Mouse (Mus musculus): ENCODE results near the gene Olfr1513. TPM values are rescaled to one million over a fixed set of nuclear protein-coding genes. Genes with fewer than 3 reads are reported as not detected.

The Olfr1513 gene
- polyA plus RNA-seq (2015; fragmentation: Illumina TruSeq; extraction: RNeasy Lipid Tissue Mini Kit (QIAGEN cat#74804); ENCODE audit: insufficient read depth, low replicate concordance): not detected

DNA sequence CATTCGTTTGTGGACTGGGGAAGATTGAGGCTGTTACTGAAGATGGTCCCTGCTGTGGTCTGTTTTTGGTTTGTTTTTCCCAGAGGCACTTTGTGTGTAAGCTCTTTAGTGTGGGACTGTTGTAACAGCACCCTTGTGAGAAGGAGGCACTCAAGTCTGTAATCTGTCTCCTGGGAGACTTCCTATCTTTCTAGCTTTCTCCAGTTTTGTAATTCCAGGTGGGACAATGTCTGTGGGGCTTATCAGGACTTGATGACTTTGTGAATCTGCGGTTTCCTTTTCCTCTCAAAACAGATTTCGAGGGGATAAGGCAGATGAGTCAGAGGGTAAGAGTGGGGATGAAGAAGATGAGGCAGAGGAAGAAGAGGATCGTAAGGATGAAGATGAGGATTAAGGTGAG lies at the start of gene Olfr1513:
TSS of gene Olfr1513 (minus strand) at position 101 of the 400 bp plus-strand sequence.

DNA sequence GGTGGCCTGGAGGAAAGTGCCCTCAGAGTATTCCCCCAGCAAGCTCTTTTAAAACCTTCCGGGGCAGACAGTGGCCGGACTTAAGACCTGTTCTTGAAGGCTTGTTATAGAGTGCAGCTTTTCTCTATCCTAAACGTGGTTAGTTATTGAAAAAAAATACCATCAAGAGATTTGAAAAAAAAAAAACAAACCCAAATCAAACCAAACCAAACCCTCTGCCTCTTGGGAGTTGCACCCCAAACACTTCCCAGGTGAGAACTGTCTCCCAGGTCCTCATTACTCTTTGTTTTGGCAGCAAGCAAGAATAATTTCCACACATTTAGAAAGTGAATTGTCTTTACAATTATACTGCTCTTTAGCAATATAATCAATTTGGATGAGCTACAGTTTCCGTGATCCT lies 41.1 kb upstream of the Olfr1513 start, which contains the start of gene Olfr1511:
TSS of gene Olfr1511 (minus strand) at position 101 of the 400 bp plus-strand sequence.

DNA sequence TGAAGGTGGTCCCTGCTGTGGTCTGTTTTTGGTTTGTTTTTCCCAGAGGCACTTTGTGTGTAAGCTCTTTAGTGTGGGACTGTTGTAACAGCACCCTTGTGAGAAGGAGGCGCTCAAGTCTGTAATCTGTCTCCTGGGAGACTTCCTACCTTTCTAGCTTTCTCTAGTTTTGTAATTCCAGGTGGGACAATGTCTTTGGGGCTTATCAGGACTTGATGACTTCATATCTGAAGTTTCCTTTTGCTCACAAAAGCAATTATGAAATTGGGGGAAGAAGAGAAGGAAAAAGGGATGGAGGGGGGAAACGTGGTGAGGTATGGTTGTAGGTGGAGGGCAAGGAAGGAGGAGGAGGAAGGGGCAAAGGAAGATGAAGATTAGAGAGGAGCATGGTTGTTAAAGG lies 22.9 kb upstream of the Olfr1513 start, which contains the start of gene Olfr1512:
TSS of gene Olfr1512 (minus strand) at position 101 of the 400 bp plus-strand sequence.

DNA sequence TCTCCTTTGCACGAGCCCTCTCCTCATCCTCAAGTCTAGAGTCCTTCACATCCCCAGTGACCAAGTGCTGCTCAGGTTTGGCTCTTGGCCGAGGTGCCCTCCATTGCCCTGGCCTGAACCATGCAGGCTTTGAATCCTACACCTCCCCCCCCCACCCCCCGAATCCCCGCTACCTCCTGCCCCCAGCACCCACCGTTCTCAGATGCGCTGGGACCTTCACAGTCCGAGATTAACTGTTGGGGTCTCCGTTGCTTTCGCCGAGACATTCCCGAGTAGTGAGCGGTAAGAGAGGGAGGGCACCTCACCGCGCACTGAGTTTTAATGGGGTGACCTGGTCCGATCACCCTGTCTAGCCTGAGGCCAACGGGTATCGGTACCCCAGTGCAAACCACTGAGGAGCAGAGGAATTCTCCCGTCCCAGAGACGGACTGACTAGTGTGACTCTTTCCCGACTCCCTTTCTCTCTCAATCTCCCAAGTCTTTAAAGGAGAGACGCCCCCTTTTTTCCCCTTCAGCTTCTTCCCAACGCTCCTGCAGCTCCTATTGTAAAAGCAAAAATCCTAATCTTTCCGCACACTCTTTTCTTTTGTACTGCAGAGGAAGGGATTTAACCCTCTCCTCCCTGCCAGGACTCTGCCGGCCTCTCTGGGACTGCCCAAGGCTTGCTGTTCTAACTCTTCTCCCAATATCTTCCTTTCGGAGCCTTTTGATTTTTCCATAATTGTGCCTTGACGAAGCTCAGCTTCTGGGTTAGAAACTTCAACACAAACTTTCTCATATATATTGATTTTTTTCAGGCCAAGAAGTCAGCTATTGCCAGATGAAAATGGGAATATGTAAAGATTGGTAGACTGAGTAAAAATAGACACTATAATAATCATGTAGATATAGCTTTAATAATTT lies 28.0 kb downstream of the Olfr1513 start, which contains the start of gene Sall2:
TSS of gene Sall2 (minus strand) at position 853 of the 903 bp plus-strand sequence.

DNA sequence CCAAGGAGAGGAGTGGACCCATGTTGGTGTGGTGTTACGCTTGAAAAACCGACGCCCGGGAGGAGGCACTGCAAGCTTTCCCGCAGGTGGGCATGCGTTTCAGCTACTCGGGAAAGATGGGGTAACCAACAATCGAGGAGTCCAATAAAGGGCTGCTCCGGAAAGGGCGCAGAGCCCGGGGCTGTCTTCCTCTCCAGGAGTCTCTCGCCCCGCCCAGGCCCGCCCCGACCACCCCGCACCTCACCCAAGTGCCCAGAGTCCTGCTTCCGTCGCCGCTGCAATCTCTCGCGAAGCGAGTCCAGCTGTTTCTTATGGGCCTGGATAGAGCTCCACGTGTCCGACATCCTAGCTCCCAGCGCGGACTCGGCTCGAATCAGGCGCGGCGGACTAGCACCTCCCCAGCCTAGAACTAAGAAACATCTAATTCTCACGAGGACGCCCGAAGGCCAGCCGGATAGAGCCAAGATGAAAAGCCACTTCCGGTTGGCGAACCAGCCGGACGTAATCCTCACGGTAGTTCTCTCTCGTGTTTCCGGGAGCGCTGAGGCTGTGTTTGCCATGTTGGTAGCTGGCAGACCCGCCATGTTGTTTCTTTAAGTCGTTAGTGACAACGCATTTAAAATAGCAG lies 51.5 kb downstream of the Olfr1513 start, which contains the start of gene Mettl3:
TSS of gene Mettl3 (minus strand) at position 485 of the 628 bp plus-strand sequence.

Other genes starting within 250 kb of the Olfr1513 start
- gene Rpgrip1, start 245.7 kb downstream of the Olfr1513 start, polyA plus RNA-seq (2015; fragmentation: Illumina TruSeq; extraction: RNeasy Lipid Tissue Mini Kit (QIAGEN cat#74804); ENCODE audit: insufficient read depth, low replicate concordance): 44.6 TPM
- gene Supt16, start 159.0 kb downstream of the Olfr1513 start, polyA plus RNA-seq (2015; fragmentation: Illumina TruSeq; extraction: RNeasy Lipid Tissue Mini Kit (QIAGEN cat#74804); ENCODE audit: insufficient read depth, low replicate concordance): 85.9 TPM
- 138 TPM for gene Chd8, start 98.6 kb downstream of the Olfr1513 start, polyA plus RNA-seq (2015; fragmentation: Illumina TruSeq; extraction: RNeasy Lipid Tissue Mini Kit (QIAGEN cat#74804); ENCODE audit: insufficient read depth, low replicate concordance)
- gene Tox4, start 77.3 kb downstream of the Olfr1513 start, polyA plus RNA-seq (2015; fragmentation: Illumina TruSeq; extraction: RNeasy Lipid Tissue Mini Kit (QIAGEN cat#74804); ENCODE audit: insufficient read depth, low replicate concordance): 54.8 TPM
- 21.4 TPM for gene Rab2b, start 76.9 kb downstream of the Olfr1513 start, polyA plus RNA-seq (2015; fragmentation: Illumina TruSeq; extraction: RNeasy Lipid Tissue Mini Kit (QIAGEN cat#74804); ENCODE audit: insufficient read depth, low replicate concordance)
- 104 TPM for gene Mettl3, start 51.3 kb downstream of the Olfr1513 start, polyA plus RNA-seq (2015; fragmentation: Illumina TruSeq; extraction: RNeasy Lipid Tissue Mini Kit (QIAGEN cat#74804); ENCODE audit: insufficient read depth, low replicate concordance)
- 5.9 TPM for gene Sall2, start 27.6 kb downstream of the Olfr1513 start, polyA plus RNA-seq (2015; fragmentation: Illumina TruSeq; extraction: RNeasy Lipid Tissue Mini Kit (QIAGEN cat#74804); ENCODE audit: insufficient read depth, low replicate concordance)
- gene Olfr1512, start 22.8 kb upstream of the Olfr1513 start, polyA plus RNA-seq (2015; fragmentation: Illumina TruSeq; extraction: RNeasy Lipid Tissue Mini Kit (QIAGEN cat#74804); ENCODE audit: insufficient read depth, low replicate concordance): not detected
- not detected for gene Olfr1511, start 41.0 kb upstream of the Olfr1513 start, polyA plus RNA-seq (2015; fragmentation: Illumina TruSeq; extraction: RNeasy Lipid Tissue Mini Kit (QIAGEN cat#74804); ENCODE audit: insufficient read depth, low replicate concordance)
- not detected for gene Olfr1510, start 58.0 kb upstream of the Olfr1513 start, polyA plus RNA-seq (2015; fragmentation: Illumina TruSeq; extraction: RNeasy Lipid Tissue Mini Kit (QIAGEN cat#74804); ENCODE audit: insufficient read depth, low replicate concordance)
- not detected for gene Olfr1509, start 86.6 kb upstream of the Olfr1513 start, polyA plus RNA-seq (2015; fragmentation: Illumina TruSeq; extraction: RNeasy Lipid Tissue Mini Kit (QIAGEN cat#74804); ENCODE audit: insufficient read depth, low replicate concordance)
- not detected for gene Olfr1508, start 111.1 kb upstream of the Olfr1513 start, polyA plus RNA-seq (2015; fragmentation: Illumina TruSeq; extraction: RNeasy Lipid Tissue Mini Kit (QIAGEN cat#74804); ENCODE audit: insufficient read depth, low replicate concordance)
- gene Olfr1507, start 139.3 kb upstream of the Olfr1513 start, polyA plus RNA-seq (2015; fragmentation: Illumina TruSeq; extraction: RNeasy Lipid Tissue Mini Kit (QIAGEN cat#74804); ENCODE audit: insufficient read depth, low replicate concordance): not detected

Measured in spleen, adult 10 weeks (tissue).